23 mouse cellular contexts compared by ENCODE assay signal in the genomic region with DNA sequence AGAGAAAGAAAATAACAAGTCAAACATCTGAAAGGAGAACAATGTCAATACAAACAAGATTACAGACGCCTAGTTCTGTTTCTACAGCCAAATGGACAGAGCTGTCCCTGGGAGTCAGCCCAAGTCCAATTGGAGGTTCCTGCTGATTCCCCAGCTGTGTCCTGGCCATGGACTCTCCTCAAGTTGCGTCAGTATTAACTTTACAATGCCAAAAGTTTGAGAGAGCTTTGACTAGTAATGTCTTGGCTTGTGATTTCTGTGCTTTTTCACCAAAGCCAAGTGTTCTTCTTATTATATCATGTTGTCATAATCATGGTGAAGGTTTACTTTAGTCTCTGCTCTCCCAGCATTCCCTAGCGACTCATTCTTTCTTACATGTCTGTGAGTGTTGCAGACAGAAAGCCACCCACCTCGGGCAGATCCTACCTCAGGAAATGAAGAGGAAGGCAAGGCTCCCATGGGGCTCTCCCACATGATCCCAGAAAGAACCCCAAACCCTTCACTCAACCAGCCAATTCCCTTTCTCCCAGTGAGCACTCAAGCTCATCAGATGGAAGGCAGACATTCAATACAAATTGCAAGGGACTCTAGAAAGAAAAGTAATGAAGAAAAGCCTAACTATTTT.
DNase-seq lines count a peak whose midpoint lies in the region; ATAC-seq and TF ChIP-seq lines count a peak whose summit lies in the region.
"Had no signal": no experiment of that assay in that cellular context is flagged by ENCODE, and none has a peak within 500 bp of the region (broad histone marks: within the 10 kb centered on the region; RNA-seq: fewer than 3 reads in every experiment).

No protein-coding gene starts in this region.

- no peak overlapping the region for H3K4me3 ChIP-seq in gastrocnemius, adult 2 months
- H3K4me3 ChIP-seq in kidney, embryonic 16.5 days (ENCODE audit: low read length): no peak overlapping the region
- H3K4me3 ChIP-seq: embryonic facial prominence, embryonic 15.5 days; forebrain, embryonic 10.5 days; hindbrain, embryonic 12.5 days; midbrain, embryonic 10.5 days had no signal

- DNase-seq in frontal cortex, postnatal 14 days (ENCODE audit: low spot score in 2 of 2): no peak
- peak; percentile 55 for DNase-seq in adipocyte (ENCODE audit: low spot score)
- DNase-seq in gastrocnemius, adult 2 months: peak; percentile 68
- peak; percentile 75 to 79 for DNase-seq in heart, adult 9 months (ENCODE audit: low spot score in 2 of 2)
- DNase-seq in right cerebral cortex, postnatal 4 days: no peak
- no peak for DNase-seq in layer of hippocampus, postnatal 25 days (ENCODE audit: extremely low spot score in 1 of 2, low spot score in 1 of 2)
- DNase-seq: B cell, adult 2 months; cerebellum, adult 9-11 months; embryo, embryonic 11 days; forebrain, postnatal 0 days; kidney, adult 18-20 months; kidney, postnatal 36 days; layer of hippocampus, adult 9-11 months; thymus, postnatal 14 days had no signal

- H3K36me3 ChIP-seq in kidney, embryonic 16.5 days (ENCODE audit: insufficient read depth, low read length): no peaks in the 10 kb centered on the region
- H3K36me3 ChIP-seq: embryonic facial prominence, embryonic 15.5 days; forebrain, embryonic 10.5 days; hindbrain, embryonic 12.5 days; midbrain, embryonic 10.5 days had no signal

- H3K27ac ChIP-seq in gastrocnemius, adult 2 months: peak overlapping the region; percentile 66
- H3K27ac ChIP-seq in kidney, embryonic 16.5 days (ENCODE audit: low read length): no peak overlapping the region
- H3K27ac ChIP-seq: embryonic facial prominence, embryonic 15.5 days; forebrain, embryonic 10.5 days; hindbrain, embryonic 12.5 days; macrophage; midbrain, embryonic 10.5 days; stomach, postnatal 0 days had no signal

- no peaks in the 10 kb centered on the region for H3K27me3 ChIP-seq in kidney, embryonic 16.5 days (ENCODE audit: insufficient read depth, low read length)
- H3K27me3 ChIP-seq: embryonic facial prominence, embryonic 15.5 days; hindbrain, embryonic 12.5 days had no signal

- no peaks in the 10 kb centered on the region for H3K9me3 ChIP-seq in kidney, embryonic 16.5 days (ENCODE audit: low read length)
- H3K9me3 ChIP-seq: embryonic facial prominence, embryonic 15.5 days; forebrain, embryonic 10.5 days; hindbrain, embryonic 12.5 days; midbrain, embryonic 10.5 days had no signal

- WGBS in kidney, embryonic 16.5 days: 78% methylated on average over 4 of the region's 4 CpGs

- H3K9ac ChIP-seq in kidney, embryonic 16.5 days (replicated peaks; ENCODE audit: low read length): no peak overlapping the region
- H3K9ac ChIP-seq: embryonic facial prominence, embryonic 15.5 days; forebrain, postnatal 0 days; hindbrain, embryonic 12.5 days had no signal

- ATAC-seq in frontal cortex, adult (ENCODE audit: low TSS enrichment): peak; percentile 19; the same call in 1 of the 2 replicates
- no peak for ATAC-seq in kidney, embryonic 16.5 days (ENCODE audit: low FRiP score, low TSS enrichment)
- ATAC-seq: forebrain, postnatal 0 days had no signal

- no peak overlapping the region for H3K4me2 ChIP-seq in kidney, embryonic 16.5 days (replicated peaks; ENCODE audit: low read depth, low read length)
- H3K4me2 ChIP-seq: embryonic facial prominence, embryonic 15.5 days; hindbrain, embryonic 12.5 days; liver, embryonic 11.5 days had no signal

- peaks cover 8% of the 10 kb centered on the region; the same call in 1 of the 2 replicates for H3K4me1 ChIP-seq in kidney, embryonic 16.5 days (ENCODE audit: insufficient read depth, low read length)
- H3K4me1 ChIP-seq: embryonic facial prominence, embryonic 15.5 days; hindbrain, embryonic 12.5 days; midbrain, embryonic 10.5 days had no signal

- intact Hi-C loops in gastrocnemius, adult 2 months (cut with DNase I): no loop called here

- TF ChIP-seq CTCF in gastrocnemius, adult 2 months (IDR thresholded peaks at IDR 0.05): no peak

Comparison
In these comparisons a context has a peak if more than half of its experiments do, and no peak if none do; other contexts are left out.
1. DNase-seq: peak in adipocyte (single experiment), gastrocnemius, adult 2 months (single experiment) and heart, adult 9 months (2 of 2); none in frontal cortex, postnatal 14 days (0 of 2), right cerebral cortex, postnatal 4 days (single experiment) and layer of hippocampus, postnatal 25 days (0 of 2).